Mouse (Mus musculus) neural tube, embryonic 15.5 days (tissue): ENCODE results near the gene Crlf3. TPM values are rescaled to one million over a fixed set of nuclear protein-coding genes. Genes with fewer than 3 reads are reported as not detected.

Source experiments
- ATAC-seq: fragments of 200-750 bp; cut with Nextera tagmentation; 2 replicates; pipeline ENCODE4 v1.8.0; 2017; ENCODE audit warnings: mild to moderate bottlenecking, moderate TSS enrichment, moderate library complexity; ENCODE audit not compliant: low FRiP score
- H3K27ac ChIP-seq: fragments of 300-500 bp; sonication (generic); replicated peaks from 2 replicates; pipeline ENCODE4 v1.5.1; 2015; ENCODE audit warnings: mild to moderate bottlenecking, inconsistent platforms
- H3K27me3 ChIP-seq: fragments of 300-500 bp; sonication (generic); replicated peaks from 2 replicates; pipeline ENCODE4 v1.6.1; 2015; ENCODE audit warnings: inconsistent platforms
- H3K36me3 ChIP-seq: fragments of 300-500 bp; sonication (generic); 2 replicates; pipeline ENCODE4 v1.6.1; 2015; ENCODE audit warnings: inconsistent platforms
- H3K4me1 ChIP-seq: fragments of 300-500 bp; sonication (generic); 2 replicates; pipeline ENCODE4 v1.6.1; 2015; ENCODE audit warnings: inconsistent platforms
- H3K4me2 ChIP-seq: fragments of 300-500 bp; sonication (generic); 2 replicates; pipeline ENCODE4 v1.6.1; 2015; ENCODE audit warnings: inconsistent platforms, mild to moderate bottlenecking, moderate library complexity
- H3K4me3 ChIP-seq: fragments of 300-500 bp; sonication (generic); replicated peaks from 2 replicates; pipeline ENCODE4 v1.5.1; 2015; ENCODE audit warnings: mild to moderate bottlenecking, inconsistent platforms
- H3K9ac ChIP-seq: fragments of 300-500 bp; sonication (generic); replicated peaks from 2 replicates; pipeline ENCODE4 v1.6.1; 2015; ENCODE audit warnings: mild to moderate bottlenecking, inconsistent platforms
- H3K9me3 ChIP-seq: fragments of 300-500 bp; sonication (generic); replicated peaks from 2 replicates; pipeline ENCODE4 v1.6.1; 2016; ENCODE audit warnings: inconsistent platforms
- WGBS: fragments of 180-500 bp; shearing (Covaris S2); methylation state at CpG from one replicate; pipeline ENCODE4 v1.1.7; 2015; ENCODE audit warnings: mixed read lengths; 5-methylcytosine and 5-hydroxymethylcytosine counted together
- polyA plus RNA-seq: library from polyadenylated mRNA; unstranded; fragments of >200 nt; fragmentation: Nextera tagmentation; extraction: Ambion mirVana; gene quantifications from 2 replicates; pipeline ENCODE4 v1.2.1, GENCODE M21; 2015

Crlf3 gene
- 14.3 and 27.7 TPM in 2 replicates for polyA plus RNA-seq

- Histone ChIP-seq H3K9ac (peak within 1 kb of the TSS; percentile 92), H3K4me2 (peak within 1 kb of the TSS; percentile 84), H3K27me3 (no peaks in the 10 kb centered on the region), H3K36me3 (no peaks in the 10 kb centered on the region), H3K9me3 (no peaks in the 10 kb centered on the region), H3K4me1 (peaks cover 18% of the 10 kb centered on the region), H3K27ac (peak within 1 kb of the TSS; percentile 85), H3K4me3 (peak within 1 kb of the TSS; percentile 93)
- WGBS = 6% methylated on average over 55 of the region's 55 CpGs
- ATAC-seq = peak; percentile 94
These were observed at the start of gene Crlf3 for GRCm38 (mm10) chr11:80080826-80081728. Gene Crlf3 (minus strand): TSS chr11:80080991.

DNA sequence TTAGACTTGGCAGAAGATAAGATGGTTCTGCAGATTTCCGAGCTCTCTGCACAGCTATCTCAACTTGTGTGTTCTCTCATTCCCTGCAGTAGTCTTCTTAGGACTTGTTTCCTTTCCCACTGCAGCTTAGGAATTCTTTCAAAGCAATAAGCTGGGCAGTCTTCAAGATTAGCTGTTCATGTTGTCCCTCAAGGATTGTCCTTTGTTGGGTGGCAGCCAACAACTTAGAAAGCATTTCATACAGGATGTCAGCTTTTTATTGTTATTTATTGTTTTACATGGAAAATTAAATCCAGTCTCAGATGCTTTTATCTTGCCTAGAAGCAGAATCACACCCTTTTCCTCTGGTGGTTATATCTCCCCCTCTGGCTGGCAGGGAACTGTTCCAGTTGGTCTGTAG lies 35.6 kb upstream of the Crlf3 start:
- Histone ChIP-seq H3K4me2 (no peak overlapping the region), H3K27ac (no peak overlapping the region), H3K27me3 (no peaks in the 10 kb centered on the region), H3K9ac (no peak overlapping the region), H3K4me3 (no peak overlapping the region), H3K4me1 (no peaks in the 10 kb centered on the region), H3K36me3 (peaks cover 41% of the 10 kb centered on the region), H3K9me3 (no peaks in the 10 kb centered on the region)
- no peak for ATAC-seq
- 84% methylated on average over 1 of the region's 1 CpGs for WGBS

DNA sequence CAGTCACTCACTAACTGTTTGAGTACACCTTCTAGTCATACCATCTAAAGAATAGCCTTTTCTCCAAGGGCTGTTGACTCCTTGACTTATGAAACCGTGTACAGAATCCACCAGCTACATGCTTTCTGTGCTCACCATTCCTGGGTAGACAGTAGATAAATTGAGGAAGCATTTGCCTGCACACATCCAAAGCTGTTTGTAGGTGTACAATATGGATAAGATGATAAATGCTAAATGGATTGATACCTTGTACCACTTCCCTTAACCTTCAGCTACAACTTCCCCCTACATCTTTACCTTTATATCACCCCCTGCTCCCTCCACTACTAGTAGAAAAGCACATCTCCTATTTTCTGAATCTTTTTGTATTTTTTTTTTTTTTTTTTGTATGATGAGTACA lies 23.6 kb upstream of the Crlf3 start:
- WGBS = 79% methylated on average over 1 of the region's 1 CpGs
- Histone ChIP-seq H3K36me3 (peaks cover 28% of the 10 kb centered on the region), H3K9ac (no peak overlapping the region), H3K9me3 (no peaks in the 10 kb centered on the region), H3K27me3 (no peaks in the 10 kb centered on the region), H3K4me1 (no peaks in the 10 kb centered on the region), H3K4me3 (no peak overlapping the region), H3K27ac (no peak overlapping the region), H3K4me2 (no peak overlapping the region)
- ATAC-seq = no peak

GRCm38 (mm10) chr11:80101298-80101697 lies 20.5 kb upstream of the Crlf3 start:
- Histone ChIP-seq H3K27me3 (no peaks in the 10 kb centered on the region), H3K9me3 (no peaks in the 10 kb centered on the region), H3K36me3 (peaks cover 30% of the 10 kb centered on the region), H3K27ac (no peak overlapping the region), H3K4me1 (no peaks in the 10 kb centered on the region), H3K9ac (no peak overlapping the region), H3K4me3 (no peak overlapping the region), H3K4me2 (no peak overlapping the region)
- ATAC-seq = no peak
- WGBS = 96% methylated on average over 6 of the region's 6 CpGs

- peaks cover 26% of the 10 kb centered on the region for H3K36me3 ChIP-seq
- no peaks in the 10 kb centered on the region for H3K9me3 ChIP-seq
- no peaks in the 10 kb centered on the region for H3K4me1 ChIP-seq
- H3K9ac ChIP-seq = no peak overlapping the region
- H3K27ac ChIP-seq = no peak overlapping the region
- no peak for ATAC-seq
- WGBS = 95% methylated on average over 3 of the region's 3 CpGs
- H3K4me3 ChIP-seq = no peak overlapping the region
- H3K27me3 ChIP-seq = no peaks in the 10 kb centered on the region
- H3K4me2 ChIP-seq = no peak overlapping the region
These were observed 17.8 kb upstream of the Crlf3 start for GRCm38 (mm10) chr11:80098444-80099056.

- Histone ChIP-seq H3K4me3 (peak overlapping the region; percentile 96), H3K27me3 (no peaks in the 10 kb centered on the region), H3K36me3 (no peaks in the 10 kb centered on the region), H3K4me1 (peaks cover 15% of the 10 kb centered on the region), H3K4me2 (peak overlapping the region; percentile 86), H3K9me3 (no peaks in the 10 kb centered on the region), H3K27ac (no peak overlapping the region), H3K9ac (no peak overlapping the region)
- no peak for ATAC-seq
- 69% methylated on average over 3 of the region's 3 CpGs for WGBS
These were observed 9.9 kb upstream of the Crlf3 start for GRCm38 (mm10) chr11:80090555-80091164.

GRCm38 (mm10) chr11:80089817-80090214 lies 9.0 kb upstream of the Crlf3 start:
- peaks cover 15% of the 10 kb centered on the region for H3K4me1 ChIP-seq
- no peak for ATAC-seq
- peak overlapping the region; percentile 86 for H3K4me2 ChIP-seq
- under 1% methylated on average over 14 of the region's 14 CpGs for WGBS
- H3K9ac ChIP-seq = peak overlapping the region; percentile 87
- no peaks in the 10 kb centered on the region for H3K36me3 ChIP-seq
- H3K4me3 ChIP-seq = peak overlapping the region; percentile 96
- no peaks in the 10 kb centered on the region for H3K27me3 ChIP-seq
- no peaks in the 10 kb centered on the region for H3K9me3 ChIP-seq
- H3K27ac ChIP-seq = 0 out of 2 replicates have a peak overlapping the region, but pooled peaks have one; percentile 33

DNA sequence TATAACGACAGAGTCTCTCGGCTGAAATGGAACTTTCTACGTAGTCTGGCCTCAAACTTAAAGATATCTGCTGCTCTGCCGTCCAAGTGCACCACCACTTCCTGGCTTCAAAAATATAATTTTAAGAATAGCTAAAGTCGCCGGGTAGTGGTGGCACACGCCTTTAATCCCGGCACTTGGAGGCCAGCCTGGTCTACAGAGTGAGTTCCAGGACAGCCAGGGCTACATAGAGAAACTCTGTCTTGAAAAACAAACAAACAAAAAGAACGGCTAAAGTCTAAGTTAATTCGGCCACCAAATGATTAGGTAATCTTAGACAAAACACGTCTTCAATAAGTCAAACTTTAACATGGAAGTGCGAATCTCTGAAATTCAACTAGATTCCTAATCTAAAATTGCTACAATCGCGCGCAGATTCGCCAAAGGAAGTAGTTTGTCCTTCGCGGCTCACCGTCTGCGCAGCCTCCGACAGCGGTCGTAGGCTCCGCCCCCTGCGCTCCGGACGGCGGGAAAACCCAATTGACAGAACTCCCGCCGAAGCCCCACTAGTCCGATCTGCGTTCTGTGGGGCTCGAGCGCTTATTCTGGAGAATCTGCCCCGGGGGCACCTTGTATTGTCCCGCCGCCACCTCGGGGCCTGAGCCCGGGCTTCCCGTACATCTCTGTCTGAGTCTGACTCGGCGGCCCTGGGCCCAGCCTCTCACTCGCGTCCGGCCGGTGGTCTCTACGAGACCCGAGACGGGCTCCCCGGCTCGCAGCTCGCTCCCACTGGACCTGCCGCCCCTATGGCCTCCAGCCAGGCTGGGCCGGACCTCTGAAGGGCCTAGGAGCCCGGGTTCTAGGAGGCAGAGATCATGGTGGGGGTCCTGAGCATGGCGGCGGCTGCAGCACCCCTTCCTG lies 8.4 kb upstream of the Crlf3 start, which contains the start of gene Atad5:
Gene Atad5 (plus strand): TSS at position 484 of the 900 bp plus-strand sequence.
- H3K36me3 ChIP-seq = no peaks in the 10 kb centered on the region
- H3K27ac ChIP-seq = peak within 1 kb of the TSS; percentile 33; the same call in 1 of the 2 replicates
- H3K27me3 ChIP-seq = no peaks in the 10 kb centered on the region
- WGBS = 6% methylated on average over 57 of the region's 57 CpGs
- H3K4me3 ChIP-seq = peak within 1 kb of the TSS; percentile 96
- H3K9me3 ChIP-seq = no peaks in the 10 kb centered on the region
- H3K9ac ChIP-seq = peak within 1 kb of the TSS; percentile 87
- peak within 1 kb of the TSS; percentile 86 for H3K4me2 ChIP-seq
- H3K4me1 ChIP-seq = peaks cover 15% of the 10 kb centered on the region
- ATAC-seq = peak; percentile 80

GRCm38 (mm10) chr11:80086844-80087243 lies 6.1 kb upstream of the Crlf3 start:
- Histone ChIP-seq H3K36me3 (no peaks in the 10 kb centered on the region), H3K9ac (no peak overlapping the region), H3K27ac (no peak overlapping the region), H3K4me2 (no peak overlapping the region), H3K9me3 (no peaks in the 10 kb centered on the region), H3K4me1 (peaks cover 15% of the 10 kb centered on the region), H3K4me3 (no peak overlapping the region), H3K27me3 (no peaks in the 10 kb centered on the region)
- 9% methylated on average over 5 of the region's 5 CpGs for WGBS
- no peak for ATAC-seq

- H3K9ac ChIP-seq = no peak overlapping the region
- 86% methylated on average over 6 of the region's 6 CpGs for WGBS
- ATAC-seq = no peak
- H3K36me3 ChIP-seq = no peaks in the 10 kb centered on the region
- H3K9me3 ChIP-seq = no peaks in the 10 kb centered on the region
- H3K27me3 ChIP-seq = no peaks in the 10 kb centered on the region
- no peak overlapping the region for H3K27ac ChIP-seq
- peaks cover 19% of the 10 kb centered on the region for H3K4me1 ChIP-seq
- H3K4me2 ChIP-seq = no peak overlapping the region
- H3K4me3 ChIP-seq = no peak overlapping the region
These were observed 4.7 kb upstream of the Crlf3 start for GRCm38 (mm10) chr11:80085356-80086055.
